Mouse (Mus musculus): ENCODE results near the gene Atp2a3. TPM values are rescaled to one million over a fixed set of nuclear protein-coding genes. Genes with fewer than 3 reads are reported as not detected.

Gene Atp2a3
- 58.2 TPM for polyA plus RNA-seq (2014; fragmentation: Illumina TruSeq; extraction: RNeasy Lipid Tissue Mini Kit (QIAGEN cat#74804); ENCODE audit: insufficient read depth, low read depth, low replicate concordance)

GRCm38 (mm10) chr11:72961072-72961980 is at the start of gene Atp2a3:
Atp2a3 (plus strand) TSS chr11:72961169.

GRCm38 (mm10) chr11:72998771-72999170 is 37.8 kb downstream of the Atp2a3 start, which contains the start of gene P2rx1:
P2rx1 (plus strand) TSS chr11:72999103.

GRCm38 (mm10) chr11:73018471-73019146 is 57.6 kb downstream of the Atp2a3 start, which contains the start of gene Camkk1:
Camkk1 (plus strand) TSS chr11:73019008.

Other genes with a start within 250 kb of the Atp2a3 start
- gene Cyb5d2, start 165.0 kb upstream of the Atp2a3 start, polyA plus RNA-seq (2014; fragmentation: Illumina TruSeq; extraction: RNeasy Lipid Tissue Mini Kit (QIAGEN cat#74804); ENCODE audit: insufficient read depth, low read depth, low replicate concordance): 5.6 TPM
- 10.7 TPM for gene Zzef1, start 164.9 kb upstream of the Atp2a3 start, polyA plus RNA-seq (2014; fragmentation: Illumina TruSeq; extraction: RNeasy Lipid Tissue Mini Kit (QIAGEN cat#74804); ENCODE audit: insufficient read depth, low read depth, low replicate concordance)
- 2.5 TPM for gene P2rx1, start 37.9 kb downstream of the Atp2a3 start, polyA plus RNA-seq (2014; fragmentation: Illumina TruSeq; extraction: RNeasy Lipid Tissue Mini Kit (QIAGEN cat#74804); ENCODE audit: insufficient read depth, low read depth, low replicate concordance)
- gene Camkk1, start 57.8 kb downstream of the Atp2a3 start, polyA plus RNA-seq (2014; fragmentation: Illumina TruSeq; extraction: RNeasy Lipid Tissue Mini Kit (QIAGEN cat#74804); ENCODE audit: insufficient read depth, low read depth, low replicate concordance): 4.1 TPM
- 3.0 TPM for gene Ncbp3, start 86.6 kb downstream of the Atp2a3 start, polyA plus RNA-seq (2014; fragmentation: Illumina TruSeq; extraction: RNeasy Lipid Tissue Mini Kit (QIAGEN cat#74804); ENCODE audit: insufficient read depth, low read depth, low replicate concordance)
- gene Itgae, start 129.4 kb downstream of the Atp2a3 start, polyA plus RNA-seq (2014; fragmentation: Illumina TruSeq; extraction: RNeasy Lipid Tissue Mini Kit (QIAGEN cat#74804); ENCODE audit: insufficient read depth, low read depth, low replicate concordance): 1.3 TPM
- 0.49 TPM for gene Haspin, start 177.1 kb downstream of the Atp2a3 start, polyA plus RNA-seq (2014; fragmentation: Illumina TruSeq; extraction: RNeasy Lipid Tissue Mini Kit (QIAGEN cat#74804); ENCODE audit: insufficient read depth, low read depth, low replicate concordance)
- gene P2rx5, start 199.3 kb downstream of the Atp2a3 start, polyA plus RNA-seq (2014; fragmentation: Illumina TruSeq; extraction: RNeasy Lipid Tissue Mini Kit (QIAGEN cat#74804); ENCODE audit: insufficient read depth, low read depth, low replicate concordance): 3.9 TPM
- 70.2 TPM for gene Emc6, start 215.9 kb downstream of the Atp2a3 start, polyA plus RNA-seq (2014; fragmentation: Illumina TruSeq; extraction: RNeasy Lipid Tissue Mini Kit (QIAGEN cat#74804); ENCODE audit: insufficient read depth, low read depth, low replicate concordance)
- gene Tax1bp3, start 215.9 kb downstream of the Atp2a3 start, polyA plus RNA-seq (2014; fragmentation: Illumina TruSeq; extraction: RNeasy Lipid Tissue Mini Kit (QIAGEN cat#74804); ENCODE audit: insufficient read depth, low read depth, low replicate concordance): 108 TPM
- 7.2 TPM for gene Ctns, start 237.9 kb downstream of the Atp2a3 start, polyA plus RNA-seq (2014; fragmentation: Illumina TruSeq; extraction: RNeasy Lipid Tissue Mini Kit (QIAGEN cat#74804); ENCODE audit: insufficient read depth, low read depth, low replicate concordance)
- gene Shpk, start 238.3 kb downstream of the Atp2a3 start, polyA plus RNA-seq (2014; fragmentation: Illumina TruSeq; extraction: RNeasy Lipid Tissue Mini Kit (QIAGEN cat#74804); ENCODE audit: insufficient read depth, low read depth, low replicate concordance): 2.0 TPM